Mouse (Mus musculus) liver, postnatal 0 days (tissue): Measurements from ENCODE around the gene Ate1. TPM values are rescaled to one million over a fixed set of nuclear protein-coding genes. Genes with fewer than 3 reads are reported as not detected.

Experiments
- ATAC-seq: fragments of 200-750 bp; cut with Nextera tagmentation; 2 replicates; pipeline ENCODE4 v1.8.0; 2017; ENCODE audit warnings: mild to moderate bottlenecking, moderate library complexity
- DNase-seq: peaks from one replicate; pipeline ENCODE4 v3.0.0-alpha.2; 2016
- H3K27ac ChIP-seq: fragments of 300-500 bp; sonication (generic); 2 replicates; pipeline ENCODE4 v1.5.1; 2014; ENCODE audit warnings: antibody characterized with exemption, moderate library complexity, mild to moderate bottlenecking, low read depth
- H3K27me3 ChIP-seq: fragments of 300-500 bp; sonication (generic); 2 replicates; pipeline ENCODE4 v1.6.1; 2014; ENCODE audit warnings: low read length, control low read depth, mixed read lengths; ENCODE audit not compliant: insufficient read depth
- H3K36me3 ChIP-seq: fragments of 300-500 bp; sonication (generic); replicated peaks from 2 replicates; pipeline ENCODE4 v1.6.1; 2014; ENCODE audit warnings: mild to moderate bottlenecking, control low read depth, low read length, moderate library complexity, mixed read lengths; ENCODE audit not compliant: insufficient read depth
- H3K4me1 ChIP-seq: fragments of 300-500 bp; sonication (generic); 2 replicates; pipeline ENCODE4 v1.6.1; 2014; ENCODE audit warnings: antibody characterized with exemption, mild to moderate bottlenecking, control low read depth; ENCODE audit not compliant: insufficient read depth
- H3K4me2 ChIP-seq: fragments of 300-500 bp; sonication (generic); 2 replicates; pipeline ENCODE4 v1.6.1; 2014; ENCODE audit warnings: low read depth, mild to moderate bottlenecking, low read length, moderate library complexity, mixed read lengths
- H3K4me3 ChIP-seq: fragments of 300-500 bp; sonication (generic); 2 replicates; pipeline ENCODE4 v1.5.1; 2014; ENCODE audit warnings: low read depth, low read length
- H3K9ac ChIP-seq: fragments of 300-500 bp; sonication (generic); replicated peaks from 2 replicates; pipeline ENCODE4 v1.6.1; 2014; ENCODE audit warnings: mild to moderate bottlenecking, moderate library complexity
- H3K9me3 ChIP-seq: fragments of 300-500 bp; sonication (generic); 2 replicates; pipeline ENCODE4 v1.6.1; 2016; ENCODE audit warnings: mild to moderate bottlenecking, control low read depth, low read length, mixed read lengths
- CTCF ChIP-seq: sonication (generic); IDR thresholded peaks from 2 replicates; pipeline ENCODE4 v1.5.1; 2016; ENCODE audit warnings: antibody characterized with exemption, low read depth
- EP300 ChIP-seq: IDR thresholded peaks from 2 replicates; pipeline ENCODE4 v1.6.1; 2016; ENCODE audit warnings: antibody characterized with exemption, low read depth, mild to moderate bottlenecking
- WGBS: fragments of 180-500 bp; shearing (Covaris S2); extraction: QIAGEN DNeasy Blood & Tissue Kit; methylation state at CpG from one replicate; pipeline ENCODE4 v1.1.7; 2014; ENCODE audit not compliant: insufficient replicate concordance; 5-methylcytosine and 5-hydroxymethylcytosine counted together
- polyA plus RNA-seq: library from polyadenylated mRNA; unstranded; fragments of >200 nt; fragmentation: Nextera tagmentation; extraction: Ambion mirVana; gene quantifications from 2 replicates; pipeline ENCODE4 v1.2.1, GENCODE M21; 2015

Ate1 gene
- polyA plus RNA-seq, 1 experiment from 2014 or later: 25.1 TPM

GRCm38 (mm10) chr7:130546421-130546790, 26.2 kb upstream of the Ate1 start:
- DNase-seq: no peak

GRCm38 (mm10) chr7:130545893-130546292, 25.7 kb upstream of the Ate1 start:
- peak overlapping the region; percentile 88 for H3K9ac ChIP-seq
- peak overlapping the region; percentile 97 for H3K27ac ChIP-seq
- peaks cover 16% of the 10 kb centered on the region for H3K4me1 ChIP-seq
- no peaks in the 10 kb centered on the region for H3K27me3 ChIP-seq
- peak overlapping the region; percentile 81 for H3K4me3 ChIP-seq
- peak overlapping the region; percentile 74 for H3K4me2 ChIP-seq
- 37% methylated on average over 3 of the region's 3 CpGs for WGBS
- no peaks in the 10 kb centered on the region for H3K9me3 ChIP-seq
- no peak for DNase-seq
- TF ChIP-seq EP300 (no peak), CTCF (no peak)
- H3K36me3 ChIP-seq: peaks cover 34% of the 10 kb centered on the region
- no peak for ATAC-seq

More at GRCm38 (mm10) chr7:130546421-130546790, 26.2 kb upstream of the Ate1 start:
- ATAC-seq: no peak; the same call in 1 of the 2 replicates
- Histone ChIP-seq H3K4me3 (peak overlapping the region; percentile 81), H3K9me3 (no peaks in the 10 kb centered on the region), H3K4me2 (peak overlapping the region; percentile 74), H3K27me3 (no peaks in the 10 kb centered on the region), H3K4me1 (peaks cover 16% of the 10 kb centered on the region), H3K27ac (peak overlapping the region; percentile 97), H3K36me3 (peaks cover 32% of the 10 kb centered on the region), H3K9ac (peak overlapping the region; percentile 88)
- TF ChIP-seq CTCF (no peak), EP300 (no peak)
- 2% methylated on average over 7 of the region's 7 CpGs for WGBS

GRCm38 (mm10) chr7:130545401-130545800, 25.2 kb upstream of the Ate1 start:
- Histone ChIP-seq H3K9ac (peak overlapping the region; percentile 88), H3K9me3 (no peaks in the 10 kb centered on the region), H3K36me3 (peaks cover 36% of the 10 kb centered on the region), H3K4me1 (peaks cover 16% of the 10 kb centered on the region), H3K4me3 (peak overlapping the region; percentile 81), H3K4me2 (peak overlapping the region; percentile 74), H3K27ac (peak overlapping the region; percentile 97), H3K27me3 (no peaks in the 10 kb centered on the region)
- DNase-seq (no peak), ATAC-seq (no peak)
- TF ChIP-seq CTCF: no peak
- TF ChIP-seq EP300: no peak
- 75% methylated on average over 5 of the region's 5 CpGs for WGBS

GRCm38 (mm10) chr7:130543181-130543580, 23.0 kb upstream of the Ate1 start:
- WGBS: 97% methylated on average over 4 of the region's 4 CpGs

GRCm38 (mm10) chr7:130540176-130540575, 20.0 kb upstream of the Ate1 start:
- TF ChIP-seq EP300 (no peak), CTCF (no peak)
- Histone ChIP-seq H3K36me3 (peaks cover 79% of the 10 kb centered on the region), H3K4me1 (no peaks in the 10 kb centered on the region), H3K27me3 (no peaks in the 10 kb centered on the region), H3K9ac (no peak overlapping the region), H3K4me2 (no peak overlapping the region), H3K27ac (no peak overlapping the region), H3K9me3 (no peaks in the 10 kb centered on the region), H3K4me3 (no peak overlapping the region)
- WGBS: 89% methylated on average over 7 of the region's 7 CpGs
- no peak for DNase-seq
- ATAC-seq: no peak

More at GRCm38 (mm10) chr7:130543181-130543580, 23.0 kb upstream of the Ate1 start:
- no peak overlapping the region for H3K27ac ChIP-seq
- no peak overlapping the region for H3K4me3 ChIP-seq
- DNase-seq (no peak), ATAC-seq (no peak)
- no peaks in the 10 kb centered on the region for H3K9me3 ChIP-seq
- no peak overlapping the region for H3K9ac ChIP-seq
- no peak overlapping the region for H3K4me2 ChIP-seq
- no peaks in the 10 kb centered on the region for H3K27me3 ChIP-seq
- peaks cover 16% of the 10 kb centered on the region for H3K4me1 ChIP-seq
- peaks cover 58% of the 10 kb centered on the region for H3K36me3 ChIP-seq
- TF ChIP-seq EP300 (no peak), CTCF (no peak)

GRCm38 (mm10) chr7:130537068-130537467, 16.9 kb upstream of the Ate1 start:
- ATAC-seq (no peak), DNase-seq (no peak)
- no peak for TF ChIP-seq EP300
- TF ChIP-seq CTCF: no peak
- Histone ChIP-seq H3K4me2 (no peak overlapping the region), H3K4me1 (no peaks in the 10 kb centered on the region), H3K36me3 (peaks cover 68% of the 10 kb centered on the region), H3K27me3 (no peaks in the 10 kb centered on the region), H3K9ac (no peak overlapping the region), H3K27ac (no peak overlapping the region), H3K9me3 (no peaks in the 10 kb centered on the region), H3K4me3 (no peak overlapping the region)
- WGBS: 88% methylated on average over 4 of the region's 4 CpGs

GRCm38 (mm10) chr7:130535174-130535573, 15.0 kb upstream of the Ate1 start:
- Histone ChIP-seq H3K4me3 (no peak overlapping the region), H3K27ac (no peak overlapping the region), H3K36me3 (peaks cover 64% of the 10 kb centered on the region), H3K27me3 (no peaks in the 10 kb centered on the region), H3K9me3 (no peaks in the 10 kb centered on the region), H3K4me2 (no peak overlapping the region), H3K9ac (no peak overlapping the region), H3K4me1 (no peaks in the 10 kb centered on the region)
- 80% methylated on average over 4 of the region's 4 CpGs for WGBS
- peak; percentile 15; the same call in 1 of the 2 replicates for TF ChIP-seq CTCF
- no peak for TF ChIP-seq EP300
- DNase-seq (no peak), ATAC-seq (no peak)
